Mouse (Mus musculus): ENCODE data around the gene Skap1. TPM values are rescaled to one million over a fixed set of nuclear protein-coding genes. Genes with fewer than 3 reads are reported as not detected.

The Skap1 gene
- polyA plus RNA-seq, 1 experiment from 2014 or later = 6.5 TPM

DNA sequence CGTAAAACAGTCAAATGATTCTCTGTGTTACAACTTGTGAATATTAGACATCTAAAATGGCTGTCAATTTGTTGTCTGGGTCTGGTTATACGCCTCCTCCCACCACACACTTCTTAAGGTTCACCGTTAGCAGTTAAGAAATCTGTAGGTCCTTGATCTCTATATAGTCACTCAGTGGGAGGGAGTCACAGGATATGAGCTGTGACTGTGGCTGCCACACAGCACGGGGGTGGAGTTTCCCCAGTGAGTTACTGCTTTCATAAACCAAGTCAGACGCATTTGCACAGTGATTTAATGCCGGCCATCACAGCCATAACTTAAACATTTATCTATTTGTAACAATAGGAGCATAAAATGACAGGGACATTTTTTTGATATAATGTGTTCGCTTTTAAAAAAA is 2.6 kb downstream of the Skap1 start:
- Histone ChIP-seq H3K4me3 (no peak overlapping the region), H3K4me1 (replicated peaks) (peaks cover 30% of the 10 kb centered on the region), H3K9me3 (no peaks in the 10 kb centered on the region), H3K9ac (no peak overlapping the region), H3K4me2 (no peak overlapping the region), H3K36me3 (no peaks in the 10 kb centered on the region), H3K27me3 (no peaks in the 10 kb centered on the region), H3K27ac (replicated peaks) (no peak overlapping the region)
- WGBS = 46% methylated on average over 7 of the region's 7 CpGs
- no peak for ATAC-seq (ENCODE audit: low FRiP score, low read depth)

DNA sequence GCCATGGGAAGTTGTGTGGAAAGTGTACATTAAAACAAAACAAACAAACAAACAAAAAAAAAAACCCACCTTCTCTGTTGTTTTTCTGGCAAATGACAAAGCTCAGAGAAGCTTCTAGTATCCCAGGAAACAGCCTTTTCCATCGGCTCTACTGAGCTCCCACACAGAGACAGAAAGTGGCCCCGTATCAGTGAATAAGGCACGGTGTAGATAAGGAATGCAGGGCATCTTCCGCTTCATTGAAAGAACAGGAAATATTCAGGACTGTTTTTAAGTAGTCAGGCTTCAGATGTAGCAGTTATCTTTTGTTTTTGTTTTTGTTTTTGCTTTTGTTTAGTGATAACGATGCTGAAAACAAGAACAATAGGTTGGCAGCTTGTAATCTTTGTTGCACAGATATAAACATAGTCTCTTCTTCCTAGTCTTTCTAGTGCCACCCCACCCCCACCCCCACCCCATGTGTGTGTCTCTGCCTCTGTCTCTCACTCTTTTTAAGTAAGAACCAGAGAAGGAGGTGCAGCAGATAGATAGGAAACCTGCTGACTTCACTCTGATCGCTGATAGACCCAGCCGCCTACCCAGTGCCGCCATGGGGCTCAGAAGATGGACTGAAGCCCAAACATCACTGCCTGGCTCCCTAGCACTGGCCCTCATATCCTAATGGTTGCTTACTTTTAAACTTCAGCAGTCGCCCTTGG is 3.8 kb downstream of the Skap1 start:
- Histone ChIP-seq H3K9ac (no peak overlapping the region), H3K4me3 (no peak overlapping the region), H3K27me3 (no peaks in the 10 kb centered on the region), H3K36me3 (no peaks in the 10 kb centered on the region), H3K9me3 (no peaks in the 10 kb centered on the region), H3K4me2 (no peak overlapping the region), H3K4me1 (replicated peaks) (peaks cover 18% of the 10 kb centered on the region), H3K27ac (replicated peaks) (no peak overlapping the region)
- 65% methylated on average over 9 of the region's 9 CpGs for WGBS
- ATAC-seq (ENCODE audit: low FRiP score, low read depth) = no peak

DNA sequence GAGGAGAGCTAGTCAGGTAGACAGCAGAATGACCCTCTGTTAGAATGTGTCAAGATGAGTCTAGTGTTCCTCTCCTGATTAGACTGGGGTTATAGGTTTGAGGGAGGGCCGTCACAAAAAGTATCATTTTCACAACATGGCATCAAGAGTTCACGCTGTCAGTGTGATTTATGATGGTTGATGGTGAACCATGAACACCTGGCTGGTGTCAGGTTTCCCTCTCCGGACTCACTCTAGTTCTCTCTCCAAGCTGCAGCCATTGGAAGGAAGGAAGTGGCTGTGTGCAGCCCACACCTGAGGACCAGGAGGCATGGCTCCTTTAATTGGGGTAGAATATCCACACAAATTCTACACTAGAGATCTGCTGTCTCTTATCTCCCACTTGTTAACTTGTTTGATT is 18.3 kb downstream of the Skap1 start:
- Histone ChIP-seq H3K4me1 (replicated peaks) (no peaks in the 10 kb centered on the region), H3K4me2 (no peak overlapping the region), H3K27me3 (no peaks in the 10 kb centered on the region), H3K36me3 (no peaks in the 10 kb centered on the region), H3K4me3 (no peak overlapping the region), H3K27ac (replicated peaks) (no peak overlapping the region), H3K9ac (no peak overlapping the region), H3K9me3 (no peaks in the 10 kb centered on the region)
- WGBS = 82% methylated on average over 3 of the region's 3 CpGs
- ATAC-seq (ENCODE audit: low FRiP score, low read depth) = no peak

DNA sequence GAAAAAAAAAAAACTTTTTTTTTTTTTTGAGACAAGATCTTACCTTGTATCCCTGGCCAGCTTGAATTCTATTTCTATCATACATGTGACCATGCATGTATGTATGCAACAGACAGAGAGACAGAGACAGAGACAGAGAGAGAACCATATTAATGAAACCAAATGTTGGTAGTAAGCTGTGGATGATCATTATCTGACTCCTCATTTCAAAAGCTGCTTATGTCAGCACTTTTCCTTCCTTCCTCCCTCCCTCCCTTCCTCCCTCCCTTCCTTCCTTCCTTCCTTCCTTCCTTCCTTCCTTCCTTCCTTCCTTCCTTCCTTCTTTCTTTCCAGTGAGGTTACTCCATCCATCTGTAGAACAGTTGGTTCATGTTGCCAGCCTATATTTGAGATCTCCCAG is 18.8 kb downstream of the Skap1 start:
- H3K27ac ChIP-seq (replicated peaks) = no peak overlapping the region
- no peaks in the 10 kb centered on the region for H3K9me3 ChIP-seq
- H3K27me3 ChIP-seq = no peaks in the 10 kb centered on the region
- ATAC-seq (ENCODE audit: low FRiP score, low read depth) = no peak
- H3K4me3 ChIP-seq = no peak overlapping the region
- 0 out of 2 replicates have a peak, but pooled peaks cover under 1% of the 10 kb centered on the region for H3K4me1 ChIP-seq (replicated peaks)
- H3K4me2 ChIP-seq = no peak overlapping the region
- no peak overlapping the region for H3K9ac ChIP-seq
- H3K36me3 ChIP-seq = no peaks in the 10 kb centered on the region

DNA sequence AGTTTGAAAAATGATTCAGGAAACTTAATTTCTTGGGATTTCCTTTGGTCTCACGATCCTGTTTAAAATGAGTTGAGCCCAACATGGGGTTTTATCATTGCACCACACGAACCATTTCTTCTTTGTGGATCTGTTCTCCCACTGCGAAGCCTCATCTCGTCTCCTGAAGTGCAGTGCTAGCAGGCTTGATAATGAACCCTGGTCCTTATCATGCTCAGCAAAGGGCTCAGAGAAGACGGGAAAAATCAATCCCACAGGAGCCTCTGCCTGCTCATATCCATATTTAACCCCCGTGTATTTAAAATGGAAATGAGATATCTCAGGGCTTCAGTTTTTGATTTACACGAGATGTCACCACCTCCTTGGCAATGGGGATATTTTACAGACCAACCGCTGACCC is 34.1 kb downstream of the Skap1 start:
- ATAC-seq (ENCODE audit: low FRiP score, low read depth) = no peak
- Histone ChIP-seq H3K4me2 (no peak overlapping the region), H3K27ac (replicated peaks) (no peak overlapping the region), H3K9me3 (no peaks in the 10 kb centered on the region), H3K4me3 (no peak overlapping the region), H3K27me3 (no peaks in the 10 kb centered on the region), H3K36me3 (no peaks in the 10 kb centered on the region), H3K9ac (no peak overlapping the region), H3K4me1 (replicated peaks) (0 out of 2 replicates have a peak, but pooled peaks cover 3% of the 10 kb centered on the region)
- 62% methylated on average over 8 of the region's 8 CpGs for WGBS

DNA sequence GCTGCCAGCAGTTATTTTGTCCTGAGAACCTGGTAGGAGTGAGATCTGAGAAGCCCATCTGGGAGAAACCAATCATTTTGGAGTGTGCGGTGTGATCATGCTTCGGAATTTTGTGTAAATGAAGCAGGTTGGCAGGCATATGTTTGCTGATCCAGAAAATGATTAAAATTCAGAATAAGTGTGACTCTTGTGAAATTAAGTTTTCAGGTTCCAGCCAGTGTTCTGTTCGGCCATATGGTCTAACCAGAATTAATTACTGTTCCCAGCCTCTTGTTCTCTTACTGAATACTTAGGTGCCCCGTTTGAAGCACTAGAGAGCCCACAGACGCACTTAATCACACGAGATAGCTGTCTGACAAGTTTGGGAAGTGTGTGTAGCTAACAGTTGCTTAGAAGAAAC is 36.6 kb downstream of the Skap1 start:
- whole genome bisulfite sequencing = 57% methylated on average over 6 of the region's 6 CpGs
- no peak overlapping the region for H3K27ac ChIP-seq (replicated peaks)
- no peaks in the 10 kb centered on the region for H3K9me3 ChIP-seq
- H3K27me3 ChIP-seq = no peaks in the 10 kb centered on the region
- no peak overlapping the region for H3K9ac ChIP-seq
- no peak for ATAC-seq (ENCODE audit: low FRiP score, low read depth)
- 0 out of 2 replicates have a peak, but pooled peaks cover 3% of the 10 kb centered on the region for H3K4me1 ChIP-seq (replicated peaks)
- no peak overlapping the region for H3K4me3 ChIP-seq
- H3K36me3 ChIP-seq = no peaks in the 10 kb centered on the region
- no peak overlapping the region for H3K4me2 ChIP-seq

DNA sequence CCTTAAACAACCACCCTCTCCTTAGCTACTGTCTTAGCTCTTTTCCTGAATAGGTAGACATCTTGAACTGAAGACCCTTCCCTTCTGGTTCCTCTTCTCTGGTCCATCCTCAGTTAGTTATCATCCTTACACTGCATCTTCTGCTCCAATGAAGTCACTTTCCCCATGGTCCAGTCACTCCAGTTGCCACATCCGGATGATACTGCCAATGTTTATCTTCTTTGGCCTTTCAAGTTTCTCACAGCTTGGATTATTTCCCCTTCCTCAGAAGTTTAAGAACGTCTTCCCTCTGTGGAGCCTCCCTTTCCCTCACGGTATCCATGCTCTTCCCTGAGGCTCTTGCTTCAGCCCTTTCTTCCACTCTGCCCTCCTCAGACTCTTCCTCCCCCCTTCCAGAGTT is 38.6 kb downstream of the Skap1 start:
- Histone ChIP-seq H3K36me3 (no peaks in the 10 kb centered on the region), H3K9ac (no peak overlapping the region), H3K27me3 (no peaks in the 10 kb centered on the region), H3K9me3 (no peaks in the 10 kb centered on the region), H3K27ac (replicated peaks) (no peak overlapping the region), H3K4me2 (no peak overlapping the region), H3K4me1 (replicated peaks) (0 out of 2 replicates have a peak, but pooled peaks cover 3% of the 10 kb centered on the region), H3K4me3 (no peak overlapping the region)
- 82% methylated on average over 3 of the region's 3 CpGs for WGBS
- ATAC-seq (ENCODE audit: low FRiP score, low read depth) = no peak

DNA sequence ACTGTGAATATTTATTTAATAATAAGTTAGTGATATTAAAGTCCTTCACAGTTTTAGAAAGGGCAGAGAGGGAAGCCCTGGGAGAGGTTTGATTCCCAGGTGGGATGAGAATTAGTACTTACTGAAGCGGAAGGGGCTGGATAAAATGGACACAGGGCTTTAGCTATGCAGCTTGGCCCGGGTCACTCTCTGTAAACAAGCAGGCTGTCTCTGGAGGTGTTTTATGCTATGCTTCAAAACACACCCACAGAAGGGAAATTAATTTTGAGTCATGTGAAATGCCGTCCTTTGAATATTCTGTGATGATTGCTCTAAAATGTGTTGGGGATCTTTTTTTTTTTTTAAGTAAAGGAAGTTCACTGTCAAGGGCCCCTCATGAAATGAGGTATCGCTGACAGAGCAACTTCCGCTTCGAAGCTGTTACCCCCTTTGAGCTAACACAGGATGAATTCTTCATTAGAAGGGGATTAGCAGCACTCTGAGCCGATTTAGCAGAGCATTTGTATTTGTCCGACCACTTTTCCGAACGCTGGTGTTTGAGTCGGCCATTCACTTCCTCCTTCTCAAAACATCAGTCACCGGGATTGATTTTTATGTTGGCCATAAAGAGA is 40.2 kb downstream of the Skap1 start:
- H3K27me3 ChIP-seq = no peaks in the 10 kb centered on the region
- no peak overlapping the region for H3K4me3 ChIP-seq
- 75% methylated on average over 12 of the region's 12 CpGs for WGBS
- H3K4me2 ChIP-seq = no peak overlapping the region
- no peaks in the 10 kb centered on the region for H3K36me3 ChIP-seq
- ATAC-seq (ENCODE audit: low FRiP score, low read depth) = no peak
- H3K27ac ChIP-seq (replicated peaks) = no peak overlapping the region
- no peak overlapping the region for H3K9ac ChIP-seq
- H3K9me3 ChIP-seq = no peaks in the 10 kb centered on the region
- H3K4me1 ChIP-seq (replicated peaks) = no peaks in the 10 kb centered on the region

DNA sequence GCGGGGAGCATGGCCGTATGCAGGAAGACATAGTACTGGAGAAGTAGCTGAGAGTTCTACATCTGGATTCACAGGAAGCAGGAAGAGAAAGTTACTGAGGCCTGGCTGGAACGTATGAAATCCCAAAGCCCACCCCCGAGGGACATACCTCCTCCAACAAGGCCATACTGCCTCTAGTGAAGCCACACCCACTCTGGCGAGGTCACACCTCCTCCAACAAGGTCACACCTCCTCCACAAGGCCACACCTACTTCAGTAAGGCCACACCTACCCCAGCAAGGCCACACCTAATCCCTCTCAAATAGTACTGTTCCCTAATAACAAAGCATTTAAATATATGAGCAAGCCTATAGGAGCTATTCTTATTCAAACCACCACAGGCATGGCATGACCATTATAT is 41.4 kb downstream of the Skap1 start:
- Histone ChIP-seq H3K36me3 (no peaks in the 10 kb centered on the region), H3K4me3 (no peak overlapping the region), H3K4me1 (replicated peaks) (no peaks in the 10 kb centered on the region), H3K27me3 (no peaks in the 10 kb centered on the region), H3K9ac (no peak overlapping the region), H3K27ac (replicated peaks) (no peak overlapping the region), H3K4me2 (no peak overlapping the region), H3K9me3 (no peaks in the 10 kb centered on the region)
- 80% methylated on average over 5 of the region's 5 CpGs for WGBS
- ATAC-seq (ENCODE audit: low FRiP score, low read depth) = no peak

DNA sequence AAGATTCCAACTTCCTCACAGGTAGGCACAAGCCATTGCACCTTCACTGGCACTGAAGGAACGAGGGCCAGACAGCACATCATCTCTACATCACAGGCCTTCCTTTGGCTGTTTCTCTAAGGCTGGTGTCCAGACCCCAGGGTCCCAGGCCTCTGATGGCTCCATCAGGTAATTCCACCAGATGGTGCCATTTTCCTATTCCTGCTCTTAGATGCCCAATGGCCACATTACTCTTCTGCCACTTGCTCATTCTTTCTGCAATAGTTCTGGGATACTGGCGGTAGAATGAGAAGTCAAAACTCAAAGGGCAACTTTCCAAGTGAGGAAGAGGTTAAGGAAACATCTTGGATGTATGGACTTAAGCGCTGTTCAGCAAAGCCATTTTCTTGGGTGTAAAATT is 50.8 kb downstream of the Skap1 start:
- Histone ChIP-seq H3K4me2 (no peak overlapping the region), H3K4me1 (replicated peaks) (no peaks in the 10 kb centered on the region), H3K9me3 (no peaks in the 10 kb centered on the region), H3K27ac (replicated peaks) (no peak overlapping the region), H3K27me3 (no peaks in the 10 kb centered on the region), H3K4me3 (no peak overlapping the region), H3K9ac (no peak overlapping the region), H3K36me3 (no peaks in the 10 kb centered on the region)
- no peak for ATAC-seq (ENCODE audit: low FRiP score, low read depth)
- WGBS = 90% methylated on average over 3 of the region's 3 CpGs

DNA sequence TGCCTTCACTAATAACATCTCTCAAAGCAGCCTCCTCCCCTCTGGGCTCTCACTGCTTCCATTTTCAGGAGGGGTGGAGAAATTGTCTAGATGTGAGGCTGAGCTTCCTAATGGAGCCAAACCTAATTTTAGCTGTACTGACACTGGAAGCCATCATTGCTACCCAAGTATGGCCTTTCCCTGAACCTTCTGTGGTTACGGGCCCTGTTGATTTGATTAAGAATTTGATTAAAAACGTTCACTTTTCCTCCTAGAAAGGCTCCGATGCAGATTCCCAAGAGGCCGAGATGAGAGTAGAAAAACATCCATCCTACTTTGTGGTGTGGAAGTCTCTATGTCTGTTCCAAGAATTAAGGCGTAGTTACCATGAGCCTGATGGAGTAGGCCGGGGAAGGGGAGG is 60.1 kb downstream of the Skap1 start:
- Histone ChIP-seq H3K27ac (replicated peaks) (peak overlapping the region; percentile 7), H3K36me3 (no peaks in the 10 kb centered on the region), H3K4me1 (replicated peaks) (peaks cover 11% of the 10 kb centered on the region), H3K4me3 (no peak overlapping the region), H3K9ac (no peak overlapping the region), H3K4me2 (no peak overlapping the region), H3K9me3 (no peaks in the 10 kb centered on the region), H3K27me3 (no peaks in the 10 kb centered on the region)
- 74% methylated on average over 6 of the region's 6 CpGs for WGBS
- ATAC-seq (ENCODE audit: low FRiP score, low read depth) = no peak

DNA sequence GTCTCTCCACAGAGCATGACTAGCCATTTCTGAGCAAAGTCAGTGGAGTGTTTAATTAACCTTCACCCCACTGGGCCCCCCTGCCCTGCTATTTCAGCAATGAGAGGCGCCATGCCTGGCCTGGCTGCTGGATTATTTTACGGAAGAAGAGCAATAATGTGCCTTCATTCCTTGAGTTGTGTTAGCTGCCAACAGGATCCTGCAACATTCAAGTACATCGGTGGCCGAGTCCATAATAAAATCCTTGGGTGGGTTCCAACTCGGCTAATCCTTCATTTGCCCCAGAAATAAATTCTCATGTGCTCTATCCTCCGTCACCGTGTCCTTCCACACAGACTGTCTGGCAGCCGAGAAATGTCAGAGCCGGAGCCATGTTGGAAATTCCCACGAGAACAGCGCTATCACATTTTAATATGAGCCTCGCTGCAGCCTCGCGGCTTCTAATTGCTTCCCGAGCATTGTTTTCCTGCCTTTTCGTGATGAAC is 61.8 kb downstream of the Skap1 start:
- H3K4me1 ChIP-seq (replicated peaks) = peaks cover 11% of the 10 kb centered on the region
- H3K9ac ChIP-seq = no peak overlapping the region
- peak; percentile 42; the same call in 1 of the 2 replicates for ATAC-seq (ENCODE audit: low FRiP score, low read depth)
- WGBS = 31% methylated on average over 16 of the region's 16 CpGs
- H3K9me3 ChIP-seq = no peaks in the 10 kb centered on the region
- H3K36me3 ChIP-seq = no peaks in the 10 kb centered on the region
- H3K27me3 ChIP-seq = no peaks in the 10 kb centered on the region
- H3K27ac ChIP-seq (replicated peaks) = peak overlapping the region; percentile 71
- H3K4me3 ChIP-seq = peak overlapping the region; percentile 6
- H3K4me2 ChIP-seq = peak overlapping the region; percentile 44

All from hindbrain, embryonic 15.5 days (tissue).